Comparison of ENCODE assay signal across 29 mouse cellular contexts in genomic region chr8:7973791-7974190, GRCm38 (mm10).
"Had no signal": no experiment of that assay in that cellular context is flagged by ENCODE, and none has a peak within 500 bp of the region (broad histone marks: within the 10 kb centered on the region; RNA-seq: fewer than 3 reads in every experiment).

No protein-coding gene starts in this region.

- H3K4me2 ChIP-seq: heart, embryonic 11.5 days; heart, embryonic 13.5 days; heart, embryonic 15.5 days; hindbrain, embryonic 13.5 days; hindbrain, embryonic 15.5 days; kidney, embryonic 15.5 days; limb, embryonic 12.5 days; liver, embryonic 11.5 days; liver, embryonic 13.5 days; liver, embryonic 15.5 days had no signal

- H3K27me3 ChIP-seq: heart, embryonic 13.5 days; heart, embryonic 15.5 days; hindbrain, embryonic 13.5 days; hindbrain, embryonic 15.5 days; kidney, embryonic 15.5 days; limb, embryonic 12.5 days; liver, embryonic 13.5 days; liver, embryonic 15.5 days had no signal

- ATAC-seq: hindbrain, postnatal 0 days; intestine, embryonic 16.5 days; liver, postnatal 0 days had no signal

- H3K4me3 ChIP-seq: heart, adult 2 months; heart, embryonic 13.5 days; heart, embryonic 15.5 days; hindbrain, embryonic 13.5 days; hindbrain, embryonic 15.5 days; kidney, embryonic 15.5 days; left cerebral cortex, adult 2 months; limb, embryonic 10.5 days; limb, embryonic 12.5 days; liver, embryonic 13.5 days; liver, embryonic 15.5 days had no signal

- H3K4me1 ChIP-seq: heart, embryonic 13.5 days; heart, embryonic 15.5 days; hindbrain, embryonic 13.5 days; hindbrain, embryonic 15.5 days; kidney, embryonic 15.5 days; limb, embryonic 10.5 days; limb, embryonic 12.5 days; liver, embryonic 13.5 days; liver, embryonic 15.5 days had no signal

- H3K9me3 ChIP-seq: heart, embryonic 13.5 days; heart, embryonic 15.5 days; hindbrain, embryonic 13.5 days; hindbrain, embryonic 15.5 days; kidney, embryonic 15.5 days; limb, embryonic 10.5 days; limb, embryonic 12.5 days; liver, embryonic 13.5 days; liver, embryonic 15.5 days had no signal

- H3K36me3 ChIP-seq: heart, embryonic 13.5 days; heart, embryonic 15.5 days; hindbrain, embryonic 13.5 days; hindbrain, embryonic 15.5 days; kidney, embryonic 15.5 days; limb, embryonic 10.5 days; limb, embryonic 12.5 days; liver, embryonic 13.5 days; liver, embryonic 15.5 days had no signal

- H3K27ac ChIP-seq: heart, adult 2 months; heart, embryonic 13.5 days; heart, embryonic 15.5 days; hindbrain, embryonic 13.5 days; hindbrain, embryonic 15.5 days; hindbrain, postnatal 0 days; kidney, embryonic 15.5 days; kidney, postnatal 0 days; left cerebral cortex, adult 2 months; limb, embryonic 10.5 days; limb, embryonic 12.5 days; liver, embryonic 13.5 days; liver, embryonic 15.5 days had no signal

- H3K9ac ChIP-seq: heart, embryonic 13.5 days; heart, embryonic 15.5 days; hindbrain, embryonic 13.5 days; hindbrain, embryonic 15.5 days; kidney, embryonic 15.5 days; limb, embryonic 12.5 days; liver, embryonic 13.5 days; liver, embryonic 15.5 days; liver, postnatal 0 days had no signal

- DNase-seq: gastrocnemius, postnatal 14 days; gastrocnemius, postnatal 36 days; heart, adult 11 months; heart, adult 2 months; heart, postnatal 14 days; heart, postnatal 36 days; kidney, adult 11 months; kidney, adult 2 months; kidney, adult 9 months; kidney, postnatal 14 days; kidney, postnatal 36 days; layer of hippocampus, postnatal 36 days; liver; liver, embryonic 13.5 days; liver, postnatal 0 days had no signal
